ENCODE assay signal across 25 mouse cellular contexts in genomic region chr6:49026496-49026895, GRCm38 (mm10). TPM values are rescaled to one million over a fixed set of nuclear protein-coding genes. Genes with fewer than 3 reads are reported as not detected.
A peak's percentile ranks its signal among the peaks of the same experiment; 100 is the strongest.
DNase-seq lines count a peak whose midpoint lies in the region; ATAC-seq lines count a peak whose summit lies in the region.
"Had no signal": no experiment of that assay in that cellular context is flagged by ENCODE, and none has a peak within 500 bp of the region (broad histone marks: within the 10 kb centered on the region; RNA-seq: fewer than 3 reads in every experiment).

No protein-coding gene starts in this region.

- no peak overlapping the region for H3K4me2 ChIP-seq in heart, embryonic 12.5 days
- H3K4me2 ChIP-seq: embryonic facial prominence, embryonic 12.5 days; forebrain, embryonic 15.5 days; hindbrain, embryonic 12.5 days had no signal

- ATAC-seq in heart, embryonic 12.5 days (ENCODE audit: insufficient number of reproducible peaks, low FRiP score), result no peak
- peak; percentile 68 for ATAC-seq in granulocyte monocyte progenitor cell, adult 5-6 weeks (replicated peaks; ENCODE audit: poor library complexity, severe bottlenecking)
- peak; percentile 54 for ATAC-seq in monocyte, adult 5-6 weeks (replicated peaks; ENCODE audit: insufficient number of reproducible peaks, low FRiP score, low TSS enrichment, poor library complexity, severe bottlenecking)
- ATAC-seq: forebrain, embryonic 15.5 days; hindbrain, embryonic 16.5 days; inflammation-experienced regulatory T-cells, adult 6 months had no signal

- H3K4me3 ChIP-seq in heart, embryonic 12.5 days, result no peak overlapping the region
- H3K4me3 ChIP-seq in midbrain, embryonic 10.5 days, result no peak overlapping the region
- H3K4me3 ChIP-seq: embryonic facial prominence, embryonic 12.5 days; forebrain, embryonic 15.5 days; hindbrain, embryonic 12.5 days had no signal

- no peak overlapping the region for H3K27ac ChIP-seq in heart, embryonic 12.5 days (ENCODE audit: poor library complexity, severe bottlenecking)
- no peak overlapping the region for H3K27ac ChIP-seq in midbrain, embryonic 10.5 days (replicated peaks)
- H3K27ac ChIP-seq: embryonic facial prominence, embryonic 12.5 days; forebrain, embryonic 15.5 days; hindbrain, embryonic 12.5 days had no signal

- no peaks in the 10 kb centered on the region for H3K9me3 ChIP-seq in heart, embryonic 12.5 days (replicated peaks)
- H3K9me3 ChIP-seq in midbrain, embryonic 10.5 days (replicated peaks), result no peaks in the 10 kb centered on the region
- H3K9me3 ChIP-seq: embryonic facial prominence, embryonic 12.5 days; forebrain, embryonic 15.5 days; hindbrain, embryonic 12.5 days had no signal

- H3K4me1 ChIP-seq in heart, embryonic 12.5 days (replicated peaks), result no peaks in the 10 kb centered on the region
- H3K4me1 ChIP-seq in midbrain, embryonic 10.5 days, result no peaks in the 10 kb centered on the region
- H3K4me1 ChIP-seq: embryonic facial prominence, embryonic 12.5 days; hindbrain, embryonic 12.5 days had no signal

- H3K9ac ChIP-seq in heart, embryonic 12.5 days, result no peak overlapping the region
- H3K9ac ChIP-seq: embryonic facial prominence, embryonic 12.5 days; forebrain, embryonic 15.5 days; hindbrain, embryonic 12.5 days had no signal

- WGBS in heart, embryonic 12.5 days, result 82% methylated on average over 5 of the region's 5 CpGs
- 95% methylated on average over 5 of the region's 5 CpGs for WGBS in midbrain, embryonic 10.5 days

- no peaks in the 10 kb centered on the region for H3K36me3 ChIP-seq in heart, embryonic 12.5 days
- H3K36me3 ChIP-seq in midbrain, embryonic 10.5 days, result no peaks in the 10 kb centered on the region
- H3K36me3 ChIP-seq: embryonic facial prominence, embryonic 12.5 days; forebrain, embryonic 15.5 days; hindbrain, embryonic 12.5 days had no signal

- no peaks in the 10 kb centered on the region for H3K27me3 ChIP-seq in heart, embryonic 12.5 days (replicated peaks)
- H3K27me3 ChIP-seq in midbrain, embryonic 10.5 days (ENCODE audit: low read depth, poor library complexity, severe bottlenecking), result no peaks in the 10 kb centered on the region
- H3K27me3 ChIP-seq: embryonic facial prominence, embryonic 12.5 days; forebrain, embryonic 15.5 days; hindbrain, embryonic 12.5 days had no signal

- DNase-seq in heart, adult 11 months, result peak; percentile 49
- DNase-seq in adipocyte (ENCODE audit: low spot score), result no peak
- no peak for DNase-seq in midbrain, embryonic 10.5 days (ENCODE audit: low spot score)
- no peak for DNase-seq in layer of hippocampus, postnatal 25 days (ENCODE audit: extremely low spot score in 1 of 2, low spot score in 1 of 2)
- DNase-seq: adrenal gland, postnatal 14 days; cerebellum, adult 2 months; cerebellum, postnatal 14 days; gastrocnemius, postnatal 14 days; heart, postnatal 10 days; heart, postnatal 4 days had no signal

RNA-seq across cellular contexts. Expression of gene Gpnmb, which starts 9.8 kb away (rescaled TPM):
- polyA plus RNA-seq in heart, embryonic 12.5 days (2016; fragmentation: Nextera tagmentation; extraction: Ambion mirVana), result 0.40 and 0.49 TPM in 2 replicates
- 2.5 TPM in 1 of 2 replicates, not detected in the other for total RNA-seq in granulocyte monocyte progenitor cell, adult 5-6 weeks (2014; fragmentation: Nextera tagmentation)
- total RNA-seq in granulocyte monocyte progenitor cell, adult 5-6 weeks (2017), result 0.26 TPM in 1 of 2 replicates, not detected in the other
- total RNA-seq in monocyte, adult 5-6 weeks (2017), result 0.68 TPM in 1 of 3 replicates, not detected in the others
- 0.79 and 0.96 TPM in 2 replicates for polyA plus RNA-seq in midbrain, embryonic 10.5 days (2016; fragmentation: Nextera tagmentation; extraction: Ambion mirVana)
- total RNA-seq in layer of hippocampus, postnatal 25 days (2021), result 1 to 10 TPM; 2.1 to 2.2 TPM
- total RNA-seq: MEL had no signal

RNA-seq across cellular contexts. Expression of gene Svs1, which starts 39.8 kb away (rescaled TPM):
- polyA plus RNA-seq in heart, embryonic 12.5 days (2016; fragmentation: Nextera tagmentation; extraction: Ambion mirVana), result not detected in 2 replicates
- total RNA-seq in granulocyte monocyte progenitor cell, adult 5-6 weeks (2014; fragmentation: Nextera tagmentation), result not detected in 2 replicates
- total RNA-seq in granulocyte monocyte progenitor cell, adult 5-6 weeks (2017), result not detected in 2 replicates
- total RNA-seq in monocyte, adult 5-6 weeks (2017), result not detected in 3 replicates
- not detected in 2 replicates for polyA plus RNA-seq in midbrain, embryonic 10.5 days (2016; fragmentation: Nextera tagmentation; extraction: Ambion mirVana)
- not detected for total RNA-seq in layer of hippocampus, postnatal 25 days (2021)
- total RNA-seq: adrenal gland, adult 18-20 months; adrenal gland, postnatal 14 days; gastrocnemius, adult 18-20 months; gastrocnemius, postnatal 14 days; heart, postnatal 10 days; heart, postnatal 4 days; MEL had no signal
- polyA plus RNA-seq: C2C12; cerebellum, adult 2 months; cortical plate, adult 2 months; embryonic facial prominence, embryonic 12.5 days; forebrain, embryonic 11.5 days; forebrain, embryonic 15.5 days; heart, embryonic 14.5 days; hindbrain, embryonic 12.5 days; hindbrain, embryonic 16.5 days; inflammation-experienced regulatory T-cells, adult 6 months had no signal

RNA-seq across cellular contexts. Expression of gene Malsu1, which starts 47.1 kb away (rescaled TPM):
- polyA plus RNA-seq in heart, embryonic 12.5 days (2016; fragmentation: Nextera tagmentation; extraction: Ambion mirVana), result 59.5 and 67.0 TPM in 2 replicates
- total RNA-seq in granulocyte monocyte progenitor cell, adult 5-6 weeks (2014; fragmentation: Nextera tagmentation), result 30.3 and 42.4 TPM in 2 replicates
- 14.2 and 23.8 TPM in 2 replicates for total RNA-seq in granulocyte monocyte progenitor cell, adult 5-6 weeks (2017)
- 35.9 to 63.9 TPM (median 48.0 TPM) in 3 replicates for total RNA-seq in monocyte, adult 5-6 weeks (2017)
- 65.0 and 71.1 TPM in 2 replicates for polyA plus RNA-seq in midbrain, embryonic 10.5 days (2016; fragmentation: Nextera tagmentation; extraction: Ambion mirVana)
- total RNA-seq in layer of hippocampus, postnatal 25 days (2021), result 10 to 100 TPM; 22.8 to 28.3 TPM

RNA-seq across cellular contexts. Expression of gene Doxl2, which starts 51.7 kb away (rescaled TPM):
- not detected in 2 replicates for polyA plus RNA-seq in heart, embryonic 12.5 days (2016; fragmentation: Nextera tagmentation; extraction: Ambion mirVana)
- total RNA-seq in granulocyte monocyte progenitor cell, adult 5-6 weeks (2014; fragmentation: Nextera tagmentation), result not detected in 2 replicates
- total RNA-seq in granulocyte monocyte progenitor cell, adult 5-6 weeks (2017), result not detected in 2 replicates
- not detected in 3 replicates for total RNA-seq in monocyte, adult 5-6 weeks (2017)
- polyA plus RNA-seq in midbrain, embryonic 10.5 days (2016; fragmentation: Nextera tagmentation; extraction: Ambion mirVana), result not detected in 2 replicates
- total RNA-seq in layer of hippocampus, postnatal 25 days (2021), result not detected
- total RNA-seq: adrenal gland, adult 18-20 months; adrenal gland, postnatal 14 days; gastrocnemius, adult 18-20 months; gastrocnemius, postnatal 14 days; heart, postnatal 10 days; heart, postnatal 4 days; MEL had no signal
- polyA plus RNA-seq: C2C12; cerebellum, adult 2 months; cortical plate, adult 2 months; embryonic facial prominence, embryonic 12.5 days; forebrain, embryonic 11.5 days; forebrain, embryonic 15.5 days; heart, embryonic 14.5 days; hindbrain, embryonic 12.5 days; hindbrain, embryonic 16.5 days; inflammation-experienced regulatory T-cells, adult 6 months had no signal
